22 mouse cellular contexts compared by ENCODE assay signal in genomic region chr9:94682260-94682659, GRCm38 (mm10).
"Had no signal": no experiment of that assay in that cellular context is flagged by ENCODE, and none has a peak within 500 bp of the region (broad histone marks: within the 10 kb centered on the region; RNA-seq: fewer than 3 reads in every experiment).

No protein-coding gene starts in this region.

- H3K4me1 ChIP-seq: limb, embryonic 12.5 days; neural tube, embryonic 13.5 days had no signal

- H3K27ac ChIP-seq: limb, embryonic 12.5 days; limb, embryonic 15.5 days; liver, embryonic 14.5 days; macrophage; neural tube, embryonic 13.5 days had no signal

- H3K9me3 ChIP-seq: limb, embryonic 12.5 days; limb, embryonic 15.5 days; megakaryocyte, embryonic 14.5 days; neural tube, embryonic 13.5 days had no signal

- DNase-seq: kidney, adult 2 months; kidney, postnatal 10 days; kidney, postnatal 36 days; left cerebral cortex, postnatal 4 days; liver, postnatal 0 days; lung, embryonic 14.5 days; midbrain, embryonic 14.5 days; retina, postnatal 1 day; right cerebral cortex, postnatal 25 days; spleen, adult 18-20 months; thymus, adult 18-20 months; thymus, postnatal 36 days had no signal

- H3K9ac ChIP-seq: limb, embryonic 12.5 days; limb, embryonic 15.5 days; liver, embryonic 14.5 days; liver, postnatal 0 days; lung, embryonic 14.5 days; neural tube, embryonic 13.5 days had no signal

- ATAC-seq: intestine, postnatal 0 days; liver, postnatal 0 days; lung, postnatal 0 days had no signal

- H3K36me3 ChIP-seq: limb, embryonic 12.5 days; limb, embryonic 15.5 days; neural tube, embryonic 13.5 days had no signal

- H3K27me3 ChIP-seq: limb, embryonic 12.5 days; limb, embryonic 15.5 days; megakaryocyte, embryonic 14.5 days; neural tube, embryonic 13.5 days had no signal

- H3K4me3 ChIP-seq: limb, embryonic 12.5 days; limb, embryonic 15.5 days; megakaryocyte, embryonic 14.5 days; neural tube, embryonic 13.5 days had no signal

- H3K4me2 ChIP-seq: limb, embryonic 12.5 days; limb, embryonic 15.5 days; liver, embryonic 11.5 days; lung, embryonic 14.5 days; midbrain, embryonic 11.5 days; neural tube, embryonic 13.5 days had no signal
